Mouse (Mus musculus) cerebellum, adult 11 months (tissue): ENCODE data around the gene Mtrex.

Source experiments
- DNase-seq: peaks from one replicate; pipeline ENCODE4 v3.0.0; 2022

Gene Mtrex

GRCm38 (mm10) chr13:112867381-112867780 is 59.8 kb downstream of the Mtrex start:
- DNase-seq, result no peak

- no peak for DNase-seq
Measured at GRCm38 (mm10) chr13:112866782-112867181, 60.4 kb downstream of the Mtrex start.

- DNase-seq, result no peak
Measured at GRCm38 (mm10) chr13:112862978-112863677, 64.1 kb downstream of the Mtrex start.

GRCm38 (mm10) chr13:112862342-112862741 is 64.9 kb downstream of the Mtrex start:
- DNase-seq, result no peak

GRCm38 (mm10) chr13:112861825-112862306 is 65.3 kb downstream of the Mtrex start:
- no peak for DNase-seq

GRCm38 (mm10) chr13:112860911-112861310 is 66.3 kb downstream of the Mtrex start:
- no peak for DNase-seq

- no peak for DNase-seq
Measured at GRCm38 (mm10) chr13:112860370-112860769, 66.8 kb downstream of the Mtrex start.

- DNase-seq, result no peak
Measured at GRCm38 (mm10) chr13:112859574-112860134, 67.5 kb downstream of the Mtrex start.

- no peak for DNase-seq
Measured at GRCm38 (mm10) chr13:112857921-112858320, 69.3 kb downstream of the Mtrex start.

- DNase-seq, result no peak
Measured at GRCm38 (mm10) chr13:112854402-112854801, 72.8 kb downstream of the Mtrex start.

GRCm38 (mm10) chr13:112853710-112854316 is 73.4 kb downstream of the Mtrex start:
- DNase-seq, result no peak

- DNase-seq, result no peak
Measured at GRCm38 (mm10) chr13:112845931-112846330, 81.3 kb downstream of the Mtrex start.

- no peak for DNase-seq
Measured at GRCm38 (mm10) chr13:112840241-112841087, 86.7 kb downstream of the Mtrex start.

- DNase-seq, result no peak
Measured at GRCm38 (mm10) chr13:112838562-112839232, 88.5 kb downstream of the Mtrex start.

- DNase-seq, result no peak
Measured at GRCm38 (mm10) chr13:112837621-112838155, 89.5 kb downstream of the Mtrex start.

- no peak for DNase-seq
Measured at GRCm38 (mm10) chr13:112836951-112837350, 90.2 kb downstream of the Mtrex start.

- no peak for DNase-seq
Measured at GRCm38 (mm10) chr13:112835113-112835512, 92.1 kb downstream of the Mtrex start.

- no peak for DNase-seq
Measured at GRCm38 (mm10) chr13:112833895-112834263, 93.3 kb downstream of the Mtrex start.

- DNase-seq, result no peak
Measured at GRCm38 (mm10) chr13:112833253-112833894, 93.8 kb downstream of the Mtrex start.

- DNase-seq, result no peak
Measured at GRCm38 (mm10) chr13:112832589-112832988, 94.6 kb downstream of the Mtrex start.

- no peak for DNase-seq
Measured at GRCm38 (mm10) chr13:112829619-112830018, 97.6 kb downstream of the Mtrex start.

- DNase-seq, result no peak
Measured at GRCm38 (mm10) chr13:112825479-112825878, 101.7 kb downstream of the Mtrex start.
